Mouse (Mus musculus) C2C12 (cell line): ENCODE results near the gene Fgfr1op2.

Experiments used
- CTCF ChIP-seq: IDR thresholded peaks from one replicate; pipeline ENCODE4 v1.5.1; 2011; ENCODE audit not compliant: control insufficient read depth, insufficient read depth, insufficient read length
- FOSL1 ChIP-seq: IDR thresholded peaks from one replicate; pipeline ENCODE4 v1.8.0; 2011; ENCODE audit warnings: mild to moderate bottlenecking, low read length; ENCODE audit not compliant: poor library complexity, insufficient read depth, severe bottlenecking
- MAX ChIP-seq: IDR thresholded peaks from one replicate; pipeline ENCODE4 v1.6.1; 2011; ENCODE audit warnings: mild to moderate bottlenecking, control low read depth
- MYOD1 ChIP-seq: IDR thresholded peaks from one replicate; pipeline ENCODE4 v1.6.1; 2011; ENCODE audit warnings: low read depth; ENCODE audit not compliant: control insufficient read depth, insufficient read length
- MYOG ChIP-seq: IDR thresholded peaks from one replicate; pipeline ENCODE4 v1.6.1; 2011; ENCODE audit not compliant: control insufficient read depth, insufficient read length; ENCODE audit errors: extremely low read depth
- USF1 ChIP-seq: IDR thresholded peaks from one replicate; pipeline ENCODE4 v1.6.1; 2011; ENCODE audit warnings: low read depth, mild to moderate bottlenecking, control low read depth, moderate library complexity

- TF ChIP-seq CTCF (no peak), USF1 (no peak), MAX (peak; percentile 49), MYOG (no peak), MYOD1 (peak; percentile 89), FOSL1 (peak; percentile 11)
Measured at GRCm38 (mm10) chr6:146530769-146531168, 46.2 kb upstream of the Fgfr1op2 start.
